Mouse (Mus musculus) cortical plate, adult 2 months (tissue): ENCODE data around the gene Adam22.

Experiments used
- CTCF ChIP-seq: fragments of 200-500 bp; IDR thresholded peaks from 2 replicates; pipeline ENCODE4 v1.5.1; 2011; ENCODE audit warnings: mild to moderate bottlenecking, control low read depth, low read length; ENCODE audit not compliant: insufficient read depth; ENCODE audit errors: extremely low read depth
- POLR2A ChIP-seq: fragments of 200-500 bp; IDR thresholded peaks from 2 replicates; pipeline ENCODE4 v1.6.1; 2011; ENCODE audit warnings: mild to moderate bottlenecking, low read length, control low read depth; ENCODE audit not compliant: insufficient read depth; ENCODE audit errors: extremely low read depth

DNA sequence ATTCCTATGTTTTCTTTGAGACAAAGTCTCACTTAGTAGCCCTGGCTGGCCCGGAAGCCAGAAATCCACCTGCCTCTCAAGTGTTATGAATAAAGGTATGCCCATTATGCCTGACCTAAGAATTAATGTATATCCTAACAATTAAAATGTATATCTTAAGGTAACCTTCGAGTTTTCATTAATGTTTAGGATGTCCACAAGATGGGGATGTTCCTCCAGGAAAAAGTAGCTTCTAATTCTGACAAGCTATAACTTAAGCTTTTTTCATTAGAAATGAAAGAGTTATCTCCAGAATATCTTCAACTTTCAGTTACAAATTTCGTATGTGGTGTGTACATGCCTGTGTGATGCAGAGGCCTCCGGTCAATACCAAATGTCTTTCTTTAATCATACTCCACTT is 40.8 kb upstream of the Adam22 start:
- TF ChIP-seq CTCF (no peak), POLR2A (no peak)
